Mouse (Mus musculus): Measurements from ENCODE around the gene Exoc7. TPM values are rescaled to one million over a fixed set of nuclear protein-coding genes. Genes with fewer than 3 reads are reported as not detected.

Gene Exoc7
- 25.5 and 26.4 TPM in 2 replicates for total RNA-seq (2012; rRNA removed)

DNA sequence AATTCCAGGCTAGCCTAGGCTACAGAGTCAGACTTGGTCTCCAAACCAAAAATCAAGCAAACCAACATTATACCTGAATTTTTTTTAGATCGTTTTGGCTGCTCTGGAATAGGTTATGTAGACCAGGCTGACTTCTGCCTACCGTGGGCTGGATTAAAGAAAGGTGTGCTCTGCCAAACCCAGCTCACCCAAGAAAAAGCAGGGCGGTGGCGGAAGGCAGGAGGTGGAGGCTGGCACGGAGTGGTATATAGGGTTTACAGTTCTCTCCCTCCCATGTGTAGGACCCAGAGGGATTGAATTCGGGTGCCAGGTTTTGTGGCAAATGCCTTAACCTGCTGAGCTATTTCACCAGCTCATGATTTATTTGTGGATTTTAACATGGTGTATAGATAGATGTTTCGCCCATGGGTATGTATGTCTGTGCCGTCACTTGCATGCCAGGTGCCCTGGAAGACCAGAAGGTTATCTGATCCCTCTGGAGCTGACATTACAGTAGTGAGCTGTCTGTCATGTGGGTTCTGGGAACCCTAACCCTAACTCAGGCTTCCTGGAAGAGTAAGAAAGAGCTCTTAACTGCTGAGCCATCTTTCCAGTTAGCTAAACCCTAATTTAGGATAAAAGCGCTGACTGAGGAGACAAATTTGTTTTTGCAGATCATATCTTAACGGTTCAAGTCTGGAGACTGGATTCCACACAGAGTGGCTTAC lies at the start of gene Exoc7:
Gene Exoc7 (minus strand): TSS at position 215 of the 707 bp plus-strand sequence.
- no peak within 1 kb of the TSS for H3K27ac ChIP-seq (ENCODE audit: insufficient read depth, low read depth, low read length, poor library complexity, severe bottlenecking)
- TF ChIP-seq MAFK (IDR thresholded peaks at IDR 0.05; ENCODE audit: insufficient read depth, low read depth, low read length) (no peak), HCFC1 (IDR thresholded peaks at IDR 0.05; ENCODE audit: borderline replicate concordance, insufficient read depth, low read length) (no peak), ZC3H11A (IDR thresholded peaks at IDR 0.05; ENCODE audit: borderline replicate concordance, low read depth, low read length) (no peak), ZNF384 (IDR thresholded peaks at IDR 0.05; ENCODE audit: low read depth, low read length) (no peak), CHD2 (IDR thresholded peaks at IDR 0.05; ENCODE audit: low read depth, low read length) (no peak)

DNA sequence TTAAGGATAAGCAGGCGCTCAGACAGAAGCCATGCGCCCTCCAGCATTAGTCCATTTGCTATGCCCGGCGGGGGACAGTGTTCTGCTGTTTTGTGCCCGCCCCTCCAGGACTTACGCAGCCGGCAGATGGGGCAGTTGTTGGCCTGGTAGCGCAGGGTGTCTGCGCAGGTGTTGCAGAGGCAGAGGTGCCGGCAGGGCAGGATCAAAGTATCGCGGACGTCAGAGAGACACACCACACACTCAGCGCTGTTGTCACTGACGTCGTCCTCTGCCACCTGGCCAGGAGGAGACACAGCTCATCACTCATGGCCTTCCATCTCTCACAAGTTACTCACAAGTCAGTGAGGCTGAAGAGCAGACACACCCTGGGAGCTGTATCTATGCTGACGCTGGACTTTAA lies 47.5 kb upstream of the Exoc7 start:
- in situ Hi-C loops (cut with MboI; ENCODE audit: low sequenced_read_pairs in 2 of 2, unreplicated experiment in 2 of 2): no loop called here
- no peak overlapping the region for H3K9ac ChIP-seq (ENCODE audit: insufficient read depth, low read depth, low read length, poor library complexity, severe bottlenecking)
- H3K4me3 ChIP-seq (ENCODE audit: insufficient read depth in 1 of 2, low read depth in 1 of 2, low read length in 2 of 2, poor library complexity in 1 of 2, severe bottlenecking in 1 of 2): no peak overlapping the region
- H3K27ac ChIP-seq (ENCODE audit: insufficient read depth, low read depth, low read length, poor library complexity, severe bottlenecking): no peak overlapping the region
- no peaks in the 10 kb centered on the region for H3K9me3 ChIP-seq (ENCODE audit: control insufficient read depth, insufficient read depth, low read depth, low read length)
- no peak for DNase-seq (ENCODE audit: low read depth, low spot score)
- no peak for TF ChIP-seq CHD2 (IDR thresholded peaks at IDR 0.05; ENCODE audit: low read depth, low read length)
- peaks cover 0 to under 1% of the 10 kb centered on the region in 2 experiments; a peak in 1 of 4 replicates for H3K4me1 ChIP-seq (ENCODE audit: control insufficient read depth in 2 of 2, insufficient read depth in 2 of 2, low read length in 2 of 2, poor library complexity in 1 of 2)
- peaks cover 2% of the 10 kb centered on the region; the same call in 1 of the 2 replicates for H3K36me3 ChIP-seq (ENCODE audit: control insufficient read depth, insufficient read depth, low read length, poor library complexity, severe bottlenecking)

More for the DNA sequence above, at the start of gene Exoc7:
- Histone ChIP-seq H3K4me3 (ENCODE audit: insufficient read depth in 1 of 2, low read depth in 1 of 2, low read length in 2 of 2, poor library complexity in 1 of 2, severe bottlenecking in 1 of 2) (peak within 1 kb of the TSS; percentile 81 to 88), H3K4me1 (ENCODE audit: control insufficient read depth in 2 of 2, insufficient read depth in 2 of 2, low read length in 2 of 2, poor library complexity in 1 of 2) (peaks cover 0 to 6% of the 10 kb centered on the region in 2 experiments; a peak in 1 of 4 replicates), H3K36me3 (ENCODE audit: control insufficient read depth, insufficient read depth, low read length, poor library complexity, severe bottlenecking) (peaks cover 6% of the 10 kb centered on the region), H3K9me3 (ENCODE audit: control insufficient read depth, insufficient read depth, low read depth, low read length) (no peaks in the 10 kb centered on the region), H3K9ac (ENCODE audit: insufficient read depth, low read depth, low read length, poor library complexity, severe bottlenecking) (peak within 1 kb of the TSS; percentile 76)
- in situ Hi-C loops (cut with MboI; ENCODE audit: low sequenced_read_pairs in 2 of 2, unreplicated experiment in 2 of 2): no loop called here
- no peak for DNase-seq (ENCODE audit: low read depth, low spot score)

DNA sequence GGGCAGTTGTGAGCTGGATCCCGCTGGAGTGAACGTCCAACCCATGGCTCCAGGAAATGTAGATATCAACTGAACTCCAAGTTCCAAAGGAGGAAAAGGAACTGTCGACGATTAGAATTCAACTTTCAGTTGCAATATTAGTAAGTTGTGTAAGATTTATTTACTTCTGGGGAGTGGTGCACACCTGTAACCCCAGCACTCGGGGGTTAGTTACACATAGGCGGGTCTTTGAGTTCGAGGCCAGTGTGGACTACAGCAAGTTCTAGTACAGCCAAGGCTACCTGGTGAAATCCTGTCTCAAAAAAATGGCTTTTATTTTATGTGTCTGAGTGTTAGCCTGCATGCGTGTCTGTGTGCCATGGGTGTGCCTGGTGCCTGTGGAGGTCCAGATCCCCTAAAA lies 46.5 kb upstream of the Exoc7 start:
- Histone ChIP-seq H3K4me1 (ENCODE audit: control insufficient read depth in 2 of 2, insufficient read depth in 2 of 2, low read length in 2 of 2, poor library complexity in 1 of 2) (no peaks in the 10 kb centered on the region), H3K36me3 (ENCODE audit: control insufficient read depth, insufficient read depth, low read length, poor library complexity, severe bottlenecking) (peaks cover 2% of the 10 kb centered on the region; the same call in 1 of the 2 replicates), H3K9me3 (ENCODE audit: control insufficient read depth, insufficient read depth, low read depth, low read length) (no peaks in the 10 kb centered on the region), H3K4me3 (ENCODE audit: insufficient read depth in 1 of 2, low read depth in 1 of 2, low read length in 2 of 2, poor library complexity in 1 of 2, severe bottlenecking in 1 of 2) (no peak overlapping the region), H3K9ac (ENCODE audit: insufficient read depth, low read depth, low read length, poor library complexity, severe bottlenecking) (no peak overlapping the region), H3K27ac (ENCODE audit: insufficient read depth, low read depth, low read length, poor library complexity, severe bottlenecking) (no peak overlapping the region)
- TF ChIP-seq MAFK (IDR thresholded peaks at IDR 0.05; ENCODE audit: insufficient read depth, low read depth, low read length): no peak
- no peak for TF ChIP-seq ZNF384 (IDR thresholded peaks at IDR 0.05; ENCODE audit: low read depth, low read length)
- no peak for TF ChIP-seq CHD2 (IDR thresholded peaks at IDR 0.05; ENCODE audit: low read depth, low read length)
- TF ChIP-seq ZC3H11A (IDR thresholded peaks at IDR 0.05; ENCODE audit: borderline replicate concordance, low read depth, low read length): no peak
- no peak for TF ChIP-seq HCFC1 (IDR thresholded peaks at IDR 0.05; ENCODE audit: borderline replicate concordance, insufficient read depth, low read length)
- DNase-seq (ENCODE audit: low read depth, low spot score): no peak
- in situ Hi-C loops (cut with MboI; ENCODE audit: low sequenced_read_pairs in 2 of 2, unreplicated experiment in 2 of 2): no loop called here

DNA sequence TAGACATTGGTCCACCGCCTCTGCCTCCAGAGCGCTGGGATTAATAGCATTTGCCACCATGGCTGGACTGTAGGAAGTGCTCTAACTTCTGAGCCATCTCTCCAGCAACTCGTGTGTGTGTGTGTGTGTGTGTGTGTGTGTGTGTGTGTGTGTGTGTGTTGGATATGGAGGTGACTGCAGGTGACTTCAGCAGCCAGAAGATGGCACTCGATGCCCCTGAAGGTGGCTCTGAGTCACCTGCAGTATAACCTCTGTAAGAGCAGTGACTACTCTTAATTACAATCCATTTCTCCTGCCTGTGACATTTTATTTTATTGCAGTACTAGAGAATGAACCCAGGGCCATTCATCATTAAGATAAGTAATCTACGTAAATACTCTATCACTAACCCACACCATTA lies 44.3 kb upstream of the Exoc7 start:
- TF ChIP-seq ZC3H11A (IDR thresholded peaks at IDR 0.05; ENCODE audit: borderline replicate concordance, low read depth, low read length) (no peak), CHD2 (IDR thresholded peaks at IDR 0.05; ENCODE audit: low read depth, low read length) (no peak), MAFK (IDR thresholded peaks at IDR 0.05; ENCODE audit: insufficient read depth, low read depth, low read length) (no peak), HCFC1 (IDR thresholded peaks at IDR 0.05; ENCODE audit: borderline replicate concordance, insufficient read depth, low read length) (no peak), ZNF384 (IDR thresholded peaks at IDR 0.05; ENCODE audit: low read depth, low read length) (no peak)
- in situ Hi-C loops (cut with MboI; ENCODE audit: low sequenced_read_pairs in 2 of 2, unreplicated experiment in 2 of 2): no loop called here
- H3K36me3 ChIP-seq (ENCODE audit: control insufficient read depth, insufficient read depth, low read length, poor library complexity, severe bottlenecking): no peaks in the 10 kb centered on the region; the same call in 1 of the 2 replicates

More for the DNA sequence above, 44.3 kb upstream of the Exoc7 start:
- Histone ChIP-seq H3K27ac (ENCODE audit: insufficient read depth, low read depth, low read length, poor library complexity, severe bottlenecking) (no peak overlapping the region), H3K9me3 (ENCODE audit: control insufficient read depth, insufficient read depth, low read depth, low read length) (no peaks in the 10 kb centered on the region), H3K4me3 (ENCODE audit: insufficient read depth in 1 of 2, low read depth in 1 of 2, low read length in 2 of 2, poor library complexity in 1 of 2, severe bottlenecking in 1 of 2) (no peak overlapping the region), H3K4me1 (ENCODE audit: control insufficient read depth in 2 of 2, insufficient read depth in 2 of 2, low read length in 2 of 2, poor library complexity in 1 of 2) (no peaks in the 10 kb centered on the region), H3K9ac (ENCODE audit: insufficient read depth, low read depth, low read length, poor library complexity, severe bottlenecking) (no peak overlapping the region)
- no peak for DNase-seq (ENCODE audit: low read depth, low spot score)
